Mouse (Mus musculus) stomach, postnatal 0 days (tissue): ENCODE measurements around the gene Lrmda.

ENCODE experiments used
- CTCF ChIP-seq: IDR thresholded peaks from 2 replicates; pipeline ENCODE4 v1.5.1; 2016; ENCODE audit warnings: antibody characterized with exemption, low read depth, mild to moderate bottlenecking, moderate library complexity
- EP300 ChIP-seq: optimal IDR thresholded peaks from 2 replicates; pipeline ENCODE3; 2016; ENCODE audit warnings: antibody characterized with exemption

GRCm38 (mm10) chr14:22647879-22648611 is 628.5 kb downstream of the Lrmda start:
- no peak for TF ChIP-seq CTCF
- no peak for TF ChIP-seq EP300
